Mouse (Mus musculus) NIH3T3 (cell line): Measurements from ENCODE around the gene B3gnt6.
"Not testable (repeated sequence)": the region's sequence is repeated elsewhere in the genome, so short reads cannot be mapped to it uniquely, and the experiment has no call there.

Experiments
- DNase-seq: peaks from one replicate; pipeline ENCODE4 v3.0.0-alpha.2; 2012; ENCODE audit warnings: low read depth

The B3gnt6 gene

DNA sequence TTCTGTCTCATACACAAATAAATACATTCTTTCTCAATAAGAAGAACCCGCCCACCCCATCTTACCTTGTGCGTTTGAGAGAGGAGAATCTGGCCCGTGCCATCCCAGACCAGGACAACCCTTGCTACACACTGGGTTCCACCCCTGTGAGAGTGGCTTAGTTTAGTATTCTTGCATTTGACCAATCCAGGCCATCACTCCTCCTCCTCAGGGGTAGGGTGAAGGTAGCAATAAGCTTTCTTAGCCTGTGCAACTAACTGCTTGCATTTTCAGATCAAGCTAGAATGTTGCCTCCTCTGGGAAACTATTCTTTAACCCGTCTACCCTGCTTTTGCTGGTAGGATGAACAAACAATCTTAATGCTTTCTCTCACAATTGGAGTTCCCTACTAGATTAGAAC lies at the start of gene B3gnt6:
Gene B3gnt6, minus strand, starts transcription at position 101 of the 400 bp plus-strand sequence.
- no peak for DNase-seq

GRCm38 (mm10) chr7:98236686-98237359 lies 37.5 kb upstream of the B3gnt6 start:
- DNase-seq = no peak

- no peak for DNase-seq
These were observed 24.5 kb upstream of the B3gnt6 start for GRCm38 (mm10) chr7:98223796-98224195.

GRCm38 (mm10) chr7:98216713-98217112 lies 17.4 kb upstream of the B3gnt6 start:
- DNase-seq = no peak

DNA sequence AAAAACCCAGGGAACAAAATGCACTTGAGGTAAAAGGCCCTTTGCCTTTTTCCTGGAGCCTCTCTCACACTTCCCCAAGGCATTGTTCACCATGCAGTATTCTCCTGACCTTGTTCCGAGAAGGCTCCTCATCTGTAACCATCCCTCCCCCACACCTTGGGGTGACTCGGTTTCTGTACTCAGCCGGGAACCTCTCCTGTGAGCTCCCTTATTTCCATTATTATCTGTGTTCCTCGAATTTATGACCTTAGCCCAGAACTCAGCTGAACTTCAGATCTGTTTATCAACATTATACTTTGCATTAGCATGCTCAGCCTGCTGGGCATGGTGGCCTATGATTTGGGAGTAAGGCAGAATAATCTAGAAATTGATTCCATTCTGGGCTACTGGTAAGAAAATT lies 3.7 kb upstream of the B3gnt6 start:
- no peak for DNase-seq

- no peak for DNase-seq
These were observed 2.3 kb upstream of the B3gnt6 start for GRCm38 (mm10) chr7:98201493-98202028.

DNA sequence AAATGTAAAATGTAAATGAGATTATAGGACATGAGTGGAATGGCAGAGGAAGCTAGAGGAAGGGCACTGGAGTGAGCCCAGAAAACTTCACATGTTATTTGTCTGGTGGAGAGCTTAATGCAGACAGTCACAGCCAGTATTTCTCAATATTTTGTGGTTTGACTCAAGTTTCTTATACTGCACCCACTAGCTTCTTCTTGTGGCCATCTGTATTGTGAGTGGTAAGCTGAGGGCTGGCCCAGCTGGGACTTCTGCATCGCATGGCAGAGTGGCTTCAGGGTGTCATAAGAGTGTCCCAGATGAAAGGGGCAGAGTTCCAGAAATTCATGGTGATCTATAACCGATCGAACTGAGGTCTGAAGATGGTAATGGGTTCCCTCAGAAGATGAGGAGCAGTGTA lies 1.1 kb upstream of the B3gnt6 start:
- DNase-seq = peak; percentile 20

DNA sequence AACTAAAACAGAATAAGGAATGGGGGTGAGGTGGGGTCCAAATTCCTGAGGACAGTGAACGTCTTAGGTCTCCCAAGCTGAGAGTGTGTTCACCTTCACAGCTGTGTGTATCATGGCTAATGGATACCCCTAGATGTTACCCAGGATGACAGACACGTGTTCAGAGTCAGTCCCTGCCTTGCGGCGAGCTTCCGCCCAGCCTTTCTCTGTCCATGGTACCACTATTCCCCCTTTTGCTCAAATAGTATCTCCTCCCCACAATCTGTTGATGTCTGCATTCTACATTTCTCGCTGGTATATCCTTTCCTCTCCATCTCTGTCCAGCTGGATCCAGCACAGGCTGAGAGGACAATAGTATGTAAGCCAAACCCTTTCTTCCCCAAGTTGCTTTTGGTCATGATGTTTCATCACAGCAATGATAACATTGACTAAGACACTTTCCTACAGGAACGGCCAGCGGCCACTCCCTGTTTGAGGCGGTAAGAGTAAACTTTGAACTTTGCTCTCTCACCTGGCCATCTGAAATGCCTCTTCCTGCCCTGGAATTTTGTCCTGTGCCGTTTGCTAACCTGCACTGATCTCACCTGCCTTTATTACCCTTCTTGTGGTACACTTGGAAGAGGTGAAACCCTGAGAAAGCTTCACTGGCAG lies 4.0 kb downstream of the B3gnt6 start:
- DNase-seq = peak; percentile 29

DNA sequence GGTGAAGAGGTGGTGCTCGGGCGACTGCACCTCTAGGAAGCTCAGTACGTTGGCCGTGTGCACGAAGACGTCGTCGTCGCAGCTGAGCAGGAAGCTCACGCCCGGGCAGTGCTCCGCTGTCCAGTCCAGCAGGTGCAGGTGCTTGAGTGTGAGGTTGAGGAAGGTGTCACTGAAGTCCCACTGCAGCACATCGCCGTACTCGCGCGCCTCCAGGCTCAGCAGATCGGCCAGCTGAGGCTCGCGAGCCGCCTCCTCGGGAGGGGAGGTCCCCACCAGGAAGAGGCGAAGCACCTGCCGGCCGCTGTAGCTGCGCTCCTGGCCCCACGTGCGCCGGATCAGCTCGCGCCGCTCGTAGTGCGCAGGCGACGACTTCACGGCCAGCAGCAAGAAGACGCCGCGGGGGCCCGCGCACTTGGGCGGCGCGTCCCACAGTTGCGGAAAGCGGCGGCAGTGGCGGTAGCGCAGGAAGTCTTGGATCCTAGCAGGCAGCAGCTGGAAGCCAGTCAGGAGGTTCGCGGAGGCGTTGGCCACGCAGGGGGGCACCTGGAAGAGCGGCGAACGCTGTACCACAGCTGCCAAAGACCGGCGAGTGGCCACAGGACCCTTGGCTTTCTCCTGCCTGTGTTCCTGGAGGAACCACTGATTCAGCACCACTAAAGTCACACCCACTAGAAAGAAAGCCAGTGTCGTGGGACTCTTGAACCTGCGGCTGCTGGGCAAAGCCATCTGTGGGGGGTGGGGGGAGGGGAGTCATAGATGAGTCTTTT lies 5.1 kb downstream of the B3gnt6 start:
- DNase-seq = no peak

DNA sequence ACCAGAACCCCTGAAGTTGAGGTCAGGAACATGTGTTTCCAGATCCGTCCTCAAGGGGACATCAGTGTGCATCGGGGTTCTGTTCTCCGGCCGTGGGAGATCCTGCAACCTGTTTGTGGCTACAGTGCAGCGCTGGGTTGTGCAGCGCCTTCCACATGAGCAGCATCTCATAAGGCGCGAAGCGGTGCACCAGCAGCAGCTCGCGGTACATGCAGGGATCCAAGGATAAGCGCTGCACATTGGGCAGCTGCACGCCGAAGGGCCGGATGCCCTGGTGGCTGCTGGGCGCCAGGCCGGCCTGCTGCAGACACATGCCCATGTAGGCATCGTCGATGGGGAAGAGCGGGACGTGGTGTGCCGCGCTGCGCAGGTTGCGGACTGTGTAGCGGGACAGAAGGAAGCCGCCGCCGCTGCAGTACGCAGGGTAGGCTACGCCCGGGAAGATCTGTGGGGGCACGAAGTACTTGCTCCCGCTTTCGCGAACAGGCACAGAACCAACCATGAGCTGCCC lies 5.7 kb downstream of the B3gnt6 start:
- DNase-seq = no peak

DNA sequence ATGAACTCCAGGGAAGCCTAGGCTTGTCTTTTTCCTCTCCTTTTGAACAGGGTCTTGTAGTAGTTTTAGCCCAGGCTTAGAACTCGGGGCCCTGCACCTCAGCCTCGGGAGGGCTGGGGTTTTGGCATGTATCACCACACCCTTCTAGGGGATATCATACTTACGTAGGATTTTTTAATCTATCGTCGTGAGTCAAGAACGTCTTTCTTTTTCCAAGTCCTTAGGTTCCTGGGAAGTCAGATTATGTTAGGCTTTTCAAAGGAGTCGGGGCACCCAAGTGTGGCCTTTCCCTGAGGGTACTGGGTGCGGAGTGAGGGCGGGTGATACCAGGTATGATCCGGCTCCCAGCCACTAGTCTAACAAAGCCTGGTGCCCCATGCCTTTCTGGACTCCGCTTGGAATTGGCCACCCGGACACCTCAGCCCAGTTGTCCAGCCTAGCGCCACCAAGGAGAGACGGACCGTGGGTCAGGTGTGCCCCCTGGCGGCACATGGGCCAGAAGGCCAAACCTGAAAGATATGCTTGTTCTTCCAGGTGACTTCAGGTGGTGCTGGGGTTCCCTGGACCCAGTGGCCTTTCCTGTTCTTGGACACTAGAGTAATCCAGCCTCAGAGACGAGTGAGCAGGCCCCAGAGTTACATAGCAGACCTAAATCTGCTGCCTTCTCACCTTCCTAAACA lies 7.6 kb downstream of the B3gnt6 start:
- peak; percentile 36 for DNase-seq

GRCm38 (mm10) chr7:98190578-98190977 lies 8.7 kb downstream of the B3gnt6 start:
- peak; percentile 22 for DNase-seq

DNA sequence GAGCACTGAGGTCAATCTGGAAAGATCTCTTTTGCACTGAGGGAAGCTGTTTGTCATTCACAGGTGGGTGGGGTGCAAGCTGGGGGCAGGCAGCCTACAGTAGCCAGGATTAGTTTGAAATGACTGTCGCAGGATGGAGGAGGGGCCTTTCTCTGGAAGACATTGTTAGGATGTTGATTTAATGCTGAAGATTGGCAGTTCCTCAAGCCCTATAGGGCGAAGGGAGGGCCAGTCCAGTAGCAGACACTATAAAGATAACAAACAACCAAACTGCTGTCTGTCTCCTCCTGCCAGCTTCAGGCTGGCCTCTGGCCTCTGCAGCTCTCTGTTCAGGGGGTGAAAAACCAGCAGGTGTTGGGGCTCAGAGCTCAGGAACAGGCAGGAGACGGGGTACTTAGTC lies 9.5 kb downstream of the B3gnt6 start:
- no peak for DNase-seq

DNA sequence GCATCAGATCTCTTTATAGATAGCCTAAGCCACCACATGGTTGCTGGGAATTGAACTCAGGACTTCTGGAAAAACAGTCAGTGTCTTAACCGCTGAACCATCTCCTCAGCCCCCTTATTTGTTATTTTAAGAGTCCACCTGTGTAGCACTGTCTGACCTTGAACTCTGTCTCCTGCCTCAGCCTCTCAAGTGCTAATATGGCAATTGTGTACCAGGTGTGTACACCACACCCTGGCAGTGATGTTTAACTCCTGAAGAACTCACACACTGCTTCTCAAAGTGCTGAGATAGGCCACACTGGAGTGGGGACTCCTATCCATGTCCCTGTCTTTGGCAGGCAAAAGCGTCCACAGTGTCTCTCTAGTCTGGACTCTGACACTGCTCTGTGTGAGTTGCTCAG lies 10.6 kb downstream of the B3gnt6 start:
- no peak for DNase-seq

- DNase-seq = no peak
These were observed 11.0 kb downstream of the B3gnt6 start for GRCm38 (mm10) chr7:98188238-98188637.

DNA sequence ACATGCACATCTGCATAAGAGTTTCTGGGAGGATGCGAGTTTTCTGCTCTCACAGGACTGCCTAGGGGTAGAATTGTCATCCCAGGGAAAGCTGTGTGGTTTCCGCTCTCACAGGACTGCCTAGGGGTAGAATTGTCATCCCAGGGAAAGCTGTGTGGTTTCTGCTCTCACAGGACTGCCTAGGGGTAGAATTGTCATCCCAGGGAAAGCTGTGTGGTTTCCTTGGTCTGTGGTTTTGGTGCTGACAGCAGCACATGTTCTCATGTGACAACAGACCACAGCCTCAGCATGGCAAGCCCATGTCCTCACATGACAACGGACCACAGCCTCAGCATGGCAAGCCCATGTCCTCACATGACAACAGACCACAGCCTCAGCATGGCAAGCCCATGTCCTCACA lies 11.9 kb downstream of the B3gnt6 start:
- DNase-seq = not testable (repeated sequence)

- DNase-seq = peak; percentile 23
These were observed 12.6 kb downstream of the B3gnt6 start for GRCm38 (mm10) chr7:98186637-98187036.

GRCm38 (mm10) chr7:98185326-98185725 lies 14.0 kb downstream of the B3gnt6 start:
- DNase-seq = peak; percentile 38

- DNase-seq = no peak
These were observed 20.6 kb downstream of the B3gnt6 start for GRCm38 (mm10) chr7:98178560-98179231.

- peak; percentile 91 for DNase-seq
These were observed 21.2 kb downstream of the B3gnt6 start, which contains the start of gene Capn5 for GRCm38 (mm10) chr7:98177929-98178559. Gene Capn5, minus strand, starts transcription at chr7:98178274.

GRCm38 (mm10) chr7:98177566-98177928 lies 21.7 kb downstream of the B3gnt6 start:
- DNase-seq = no peak
